Mouse (Mus musculus) C2C12 (cell line): Measurements from ENCODE around the gene Enthd1.

Experiments used
- CTCF ChIP-seq: IDR thresholded peaks from one replicate; pipeline ENCODE4 v1.5.1; 2011; ENCODE audit not compliant: control insufficient read depth, insufficient read depth, insufficient read length
- MYOD1 ChIP-seq: IDR thresholded peaks from one replicate; pipeline ENCODE4 v1.6.1; 2011; ENCODE audit warnings: low read depth; ENCODE audit not compliant: control insufficient read depth, insufficient read length
- USF1 ChIP-seq: IDR thresholded peaks from one replicate; pipeline ENCODE4 v1.6.1; 2011; ENCODE audit warnings: low read depth, mild to moderate bottlenecking, control low read depth, moderate library complexity

GRCm38 (mm10) chr15:80410661-80411060, 154.3 kb downstream of the Enthd1 start:
- TF ChIP-seq CTCF (no peak), USF1 (no peak), MYOD1 (no peak)
